Mouse (Mus musculus) hindbrain, embryonic 11.5 days (tissue): Measurements from ENCODE around the gene Abcc2. TPM values are rescaled to one million over a fixed set of nuclear protein-coding genes. Genes with fewer than 3 reads are reported as not detected.
A peak's percentile ranks its signal among the peaks of the same experiment; 100 is the strongest.

Source experiments
- ATAC-seq: fragments of 200-750 bp; cut with Nextera tagmentation; 2 replicates; pipeline ENCODE4 v1.8.0; 2017; ENCODE audit warnings: mild to moderate bottlenecking, moderate TSS enrichment, moderate library complexity; ENCODE audit not compliant: low FRiP score
- DNase-seq: peaks from one replicate; pipeline ENCODE4 v3.0.0-alpha.2; 2015; ENCODE audit warnings: low spot score
- H3K27ac ChIP-seq: fragments of 300-500 bp; sonication (generic); 2 replicates; pipeline ENCODE4 v1.5.1; 2014; ENCODE audit warnings: mild to moderate bottlenecking, low read depth, low read length
- H3K27me3 ChIP-seq: fragments of 300-500 bp; sonication (generic); 2 replicates; pipeline ENCODE4 v1.6.1; 2014; ENCODE audit warnings: mild to moderate bottlenecking, low read length, moderate library complexity, mixed read lengths; ENCODE audit not compliant: control insufficient read depth, insufficient read depth
- H3K36me3 ChIP-seq: fragments of 300-500 bp; sonication (generic); 2 replicates; pipeline ENCODE4 v1.6.1; 2014; ENCODE audit warnings: mild to moderate bottlenecking, low read length, moderate library complexity, mixed read lengths; ENCODE audit not compliant: control insufficient read depth, insufficient read depth
- H3K4me1 ChIP-seq: fragments of 300-500 bp; sonication (generic); replicated peaks from 2 replicates; pipeline ENCODE4 v1.6.1; 2014; ENCODE audit warnings: low read length, mixed read lengths; ENCODE audit not compliant: control insufficient read depth, insufficient read depth
- H3K4me2 ChIP-seq: fragments of 300-500 bp; sonication (generic); replicated peaks from 2 replicates; pipeline ENCODE4 v1.6.1; 2014; ENCODE audit warnings: mild to moderate bottlenecking, low read depth, low read length
- H3K4me3 ChIP-seq: fragments of 300-500 bp; sonication (generic); 2 replicates; pipeline ENCODE4 v1.5.1; 2014; ENCODE audit warnings: low read depth, low read length
- H3K9ac ChIP-seq: fragments of 300-500 bp; sonication (generic); 2 replicates; pipeline ENCODE4 v1.6.1; 2014; ENCODE audit warnings: low read depth, low read length
- H3K9me3 ChIP-seq: fragments of 300-500 bp; sonication (generic); 2 replicates; pipeline ENCODE4 v1.6.1; 2016; ENCODE audit warnings: low read length; ENCODE audit not compliant: control insufficient read depth
- WGBS: fragments of 180-500 bp; shearing (Covaris S2); extraction: QIAGEN DNeasy Blood & Tissue Kit; methylation state at CpG from one replicate; pipeline ENCODE4 v1.1.7; 2014; 5-methylcytosine and 5-hydroxymethylcytosine counted together
- polyA plus RNA-seq: library from polyadenylated mRNA; unstranded; fragments of >200 nt; fragmentation: Nextera tagmentation; extraction: Ambion mirVana; gene quantifications from 2 replicates; pipeline ENCODE4 v1.2.1, GENCODE M21; 2014

The Abcc2 gene
- polyA plus RNA-seq, 1 experiment from 2014 or later, result 0.09 TPM

DNA sequence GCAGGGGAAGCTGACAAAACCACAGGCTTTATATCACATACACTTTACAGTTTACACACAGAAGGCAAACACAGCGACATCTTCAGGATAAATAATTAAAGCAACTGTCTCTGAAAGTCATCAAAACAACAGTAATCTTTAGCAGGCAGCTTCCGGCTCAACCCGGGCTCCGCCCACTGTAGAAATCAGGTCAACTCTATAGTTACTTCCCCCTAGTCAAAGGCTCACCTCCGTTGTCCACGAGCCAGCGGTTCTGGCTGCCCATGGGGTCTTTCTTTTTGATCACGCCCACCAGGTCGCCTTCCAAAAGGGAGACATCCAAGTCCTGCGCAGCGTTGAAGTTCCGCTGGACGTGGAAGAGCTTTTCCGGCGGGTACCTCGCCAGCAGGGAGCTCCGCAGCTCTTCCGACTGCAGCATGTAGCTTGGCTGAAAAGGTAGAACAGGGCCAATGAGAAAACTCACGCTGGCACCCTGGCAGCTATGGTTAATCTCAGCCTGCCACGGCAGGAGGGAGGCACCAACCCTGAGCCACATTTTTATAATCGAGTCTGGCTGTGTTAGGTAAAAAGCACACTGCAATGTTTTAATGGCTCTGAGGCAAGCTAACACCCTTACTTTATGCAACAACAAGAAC, 70.1 kb downstream of the Abcc2 start:
- Histone ChIP-seq H3K4me3 (no peak overlapping the region), H3K4me2 (no peak overlapping the region), H3K9me3 (no peaks in the 10 kb centered on the region), H3K9ac (no peak overlapping the region), H3K27ac (no peak overlapping the region), H3K36me3 (peaks cover 22% of the 10 kb centered on the region), H3K27me3 (no peaks in the 10 kb centered on the region), H3K4me1 (no peaks in the 10 kb centered on the region)
- WGBS, result 85% methylated on average over 21 of the region's 21 CpGs
- DNase-seq (no peak), ATAC-seq (no peak)

DNA sequence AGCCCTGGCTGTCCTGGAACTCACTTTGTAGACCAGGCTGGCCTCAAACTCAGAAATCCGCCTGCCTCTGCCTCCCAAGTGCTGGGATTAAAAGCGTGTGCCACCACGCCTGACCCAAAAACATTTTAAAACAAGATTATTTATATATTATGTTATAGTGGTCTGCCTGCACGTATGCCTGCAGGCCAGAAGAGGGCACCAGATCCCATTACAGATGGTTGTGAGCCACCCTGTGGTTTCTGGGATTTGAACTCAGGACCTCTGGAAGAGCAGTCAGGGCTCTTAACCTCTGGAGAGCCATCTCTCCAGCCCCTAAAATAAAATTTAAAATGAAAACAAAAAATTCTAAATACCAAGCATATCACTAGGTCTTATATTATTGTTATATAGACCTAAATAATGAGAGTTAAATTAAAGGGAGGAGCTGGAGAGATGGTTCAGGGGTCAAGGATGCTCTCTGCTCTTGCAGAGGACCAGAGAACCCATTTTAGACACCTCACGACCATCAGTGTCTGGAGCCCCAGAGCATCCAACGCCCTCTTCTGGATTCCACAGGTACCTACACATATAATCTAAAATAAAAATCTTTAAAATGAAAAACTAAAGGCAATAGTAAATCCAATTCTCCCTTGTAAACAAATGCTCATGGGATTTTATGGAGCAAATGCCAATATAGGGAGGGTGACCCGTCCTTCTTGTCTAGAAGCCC, 71.0 kb downstream of the Abcc2 start:
- Histone ChIP-seq H3K9ac (no peak overlapping the region), H3K4me2 (no peak overlapping the region), H3K4me3 (no peak overlapping the region), H3K27ac (no peak overlapping the region), H3K27me3 (no peaks in the 10 kb centered on the region), H3K36me3 (peaks cover 15% of the 10 kb centered on the region), H3K9me3 (no peaks in the 10 kb centered on the region), H3K4me1 (no peaks in the 10 kb centered on the region)
- ATAC-seq, result no peak
- 83% methylated on average over 7 of the region's 7 CpGs for WGBS
- no peak for DNase-seq

GRCm38 (mm10) chr19:43857347-43857746, 75.4 kb downstream of the Abcc2 start:
- WGBS, result 89% methylated on average over 6 of the region's 6 CpGs
- H3K27ac ChIP-seq, result no peak overlapping the region
- H3K9ac ChIP-seq, result no peak overlapping the region
- H3K36me3 ChIP-seq, result peaks cover 18% of the 10 kb centered on the region; the same call in 1 of the 2 replicates
- DNase-seq (no peak), ATAC-seq (no peak)
- no peaks in the 10 kb centered on the region for H3K9me3 ChIP-seq
- H3K27me3 ChIP-seq, result no peaks in the 10 kb centered on the region
- H3K4me1 ChIP-seq, result no peaks in the 10 kb centered on the region
- no peak overlapping the region for H3K4me3 ChIP-seq
- no peak overlapping the region for H3K4me2 ChIP-seq

- no peak overlapping the region for H3K4me2 ChIP-seq
- no peak overlapping the region for H3K4me3 ChIP-seq
- DNase-seq (no peak), ATAC-seq (no peak)
- no peaks in the 10 kb centered on the region for H3K9me3 ChIP-seq
- H3K27ac ChIP-seq, result no peak overlapping the region
- no peak overlapping the region for H3K9ac ChIP-seq
- 97% methylated on average over 4 of the region's 4 CpGs for WGBS
- H3K4me1 ChIP-seq, result no peaks in the 10 kb centered on the region
- no peaks in the 10 kb centered on the region for H3K27me3 ChIP-seq
- peaks cover 8% of the 10 kb centered on the region; the same call in 1 of the 2 replicates for H3K36me3 ChIP-seq
Measured at GRCm38 (mm10) chr19:43870418-43870817, 88.4 kb downstream of the Abcc2 start.

GRCm38 (mm10) chr19:43874351-43874750, 92.4 kb downstream of the Abcc2 start:
- Histone ChIP-seq H3K4me2 (no peak overlapping the region), H3K36me3 (peaks cover 5% of the 10 kb centered on the region; the same call in 1 of the 2 replicates), H3K27ac (no peak overlapping the region), H3K27me3 (no peaks in the 10 kb centered on the region), H3K9ac (no peak overlapping the region), H3K4me3 (no peak overlapping the region), H3K9me3 (no peaks in the 10 kb centered on the region), H3K4me1 (peaks cover 2% of the 10 kb centered on the region; the same call in 1 of the 2 replicates)
- WGBS, result 95% methylated on average over 11 of the region's 11 CpGs
- no peak for ATAC-seq
- no peak for DNase-seq

- no peak overlapping the region for H3K27ac ChIP-seq
- peaks cover 5% of the 10 kb centered on the region; the same call in 1 of the 2 replicates for H3K36me3 ChIP-seq
- no peak overlapping the region for H3K4me2 ChIP-seq
- no peak for ATAC-seq
- H3K9ac ChIP-seq, result no peak overlapping the region
- no peaks in the 10 kb centered on the region for H3K9me3 ChIP-seq
- no peak for DNase-seq
- no peak overlapping the region for H3K4me3 ChIP-seq
- H3K4me1 ChIP-seq, result peaks cover 2% of the 10 kb centered on the region; the same call in 1 of the 2 replicates
- WGBS, result 28% methylated on average over 2 of the region's 2 CpGs
- no peaks in the 10 kb centered on the region for H3K27me3 ChIP-seq
Measured at GRCm38 (mm10) chr19:43875996-43876395, 94.0 kb downstream of the Abcc2 start.

DNA sequence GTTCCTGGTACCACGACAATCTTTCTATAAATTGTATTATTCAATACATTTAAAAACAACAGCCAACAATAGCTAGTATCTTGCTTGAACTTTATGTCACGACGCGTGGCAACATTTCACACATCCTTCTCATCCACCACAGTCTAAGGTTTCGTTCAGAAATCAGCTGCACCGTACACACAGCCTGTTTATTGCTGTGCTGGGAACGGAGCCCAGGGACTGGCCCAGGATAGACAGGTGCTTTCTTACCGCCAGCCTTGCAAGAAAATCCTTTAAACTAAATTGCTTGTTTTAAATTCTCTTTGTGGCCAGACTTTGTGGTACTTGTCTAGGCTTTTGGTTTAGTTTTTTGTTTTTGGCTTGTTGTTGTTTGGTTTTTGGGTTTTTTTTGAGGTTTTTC, 95.4 kb downstream of the Abcc2 start:
- WGBS, result 91% methylated on average over 8 of the region's 8 CpGs
- DNase-seq (no peak), ATAC-seq (no peak)
- Histone ChIP-seq H3K9me3 (no peaks in the 10 kb centered on the region), H3K4me1 (peaks cover 2% of the 10 kb centered on the region; the same call in 1 of the 2 replicates), H3K27me3 (no peaks in the 10 kb centered on the region), H3K4me3 (no peak overlapping the region), H3K9ac (no peak overlapping the region), H3K36me3 (no peaks in the 10 kb centered on the region), H3K27ac (no peak overlapping the region), H3K4me2 (no peak overlapping the region)

DNA sequence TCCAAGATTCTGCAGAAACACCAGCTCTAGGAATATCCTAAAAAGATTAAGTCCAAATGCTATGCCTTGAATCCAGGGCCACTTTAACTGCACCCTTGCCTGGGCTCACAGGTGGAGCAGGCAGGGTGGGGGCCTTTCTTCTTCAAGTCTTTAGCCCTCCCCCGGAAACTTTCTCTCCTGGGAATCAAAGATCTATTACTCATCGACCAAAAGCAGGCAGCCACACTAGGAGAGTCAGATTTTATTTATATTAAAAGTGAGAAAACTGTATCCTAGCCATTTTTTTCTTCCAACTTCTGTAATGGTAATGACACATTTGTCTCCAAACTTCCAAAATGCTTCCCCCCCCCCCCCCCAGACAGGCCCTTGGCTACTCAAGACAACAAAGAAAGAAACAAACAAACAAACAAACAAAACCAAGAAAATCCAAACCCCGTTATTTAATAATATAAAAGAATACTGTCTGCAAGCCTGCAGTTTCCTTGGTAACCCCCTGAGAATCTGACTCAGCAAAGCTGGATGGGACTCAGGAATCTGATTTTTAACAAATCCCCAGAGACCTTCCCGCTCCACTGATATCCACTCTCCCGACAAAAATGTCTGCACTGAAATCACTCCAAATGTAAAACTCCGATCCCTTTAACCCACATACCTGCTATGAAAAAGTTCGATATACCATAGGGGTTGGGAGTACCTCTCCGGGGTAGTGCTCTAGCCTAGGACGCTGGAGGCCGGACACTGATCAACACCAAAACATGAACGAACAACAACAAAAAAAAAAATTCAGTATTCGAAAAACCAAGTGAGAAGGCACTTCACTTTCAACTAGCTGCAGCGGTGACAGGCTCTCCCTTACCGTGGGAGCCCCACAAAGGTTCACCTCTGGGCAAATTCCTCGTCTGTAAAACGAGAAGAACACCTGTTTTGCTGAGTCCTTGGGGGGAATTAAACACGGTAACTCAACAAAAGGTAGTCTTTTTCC, 96.4 kb downstream of the Abcc2 start:
- DNase-seq (peak; percentile 49), ATAC-seq (no peak)
- H3K4me3 ChIP-seq, result peak overlapping the region; percentile 70
- 4% methylated on average over 17 of the region's 17 CpGs for WGBS
- H3K36me3 ChIP-seq, result no peaks in the 10 kb centered on the region
- no peaks in the 10 kb centered on the region for H3K9me3 ChIP-seq
- H3K27ac ChIP-seq, result peak overlapping the region; percentile 88
- peaks cover 6% of the 10 kb centered on the region; the same call in 1 of the 2 replicates for H3K4me1 ChIP-seq
- peak overlapping the region; percentile 75 for H3K4me2 ChIP-seq
- peak overlapping the region; percentile 88 for H3K9ac ChIP-seq
- H3K27me3 ChIP-seq, result no peaks in the 10 kb centered on the region
